Mouse (Mus musculus) embryonic stem cell, embryonic (primary cell): ENCODE data around the gene Psma3.

Experiments used
- CTCF ChIA-PET, 4 experiments: fragments of 300-600 bp in 2 of 4; fragments of 350-600 bp in 2 of 4; sonication (Branson Sonifier 250); formaldehyde crosslinking; loops; one replicate each; lab custom pipeline; 2022; ENCODE audit warnings: inconsistent platforms in 2 of 4; lab: Charles Lee
- POLR2A ChIA-PET, 4 experiments: fragments of 300-600 bp in 2 of 4; fragments of 350-600 bp in 2 of 4; sonication (Branson Sonifier 250); formaldehyde crosslinking; loops; one replicate each; lab custom pipeline; 2022; ENCODE audit warnings: antibody characterized with exemption in 4 of 4, inconsistent platforms in 1 of 4; lab: Charles Lee

The Psma3 gene

GRCm38 (mm10) chr12:70974441-70975266 is at the start of gene Psma3:
Psma3 (plus strand) TSS chr12:70974621.
- CTCF ChIA-PET = interaction anchor here (0.6 to 2.0 kb wide), 9 partner anchors 15 to 803 kb away, joined by 3 to 13 read pairs (median 5); no protein-coding TSS in a partner anchor
- POLR2A ChIA-PET = interaction anchor here (0.5 to 4.7 kb wide), 89 partner anchors 9 to 1844 kb away, joined by 3 to 112 read pairs (median 5); partner anchors contain the start of genes Arid4a (in 4 of the 4), 2700049A03Rik (in 3 of the 4), Timm9 (in 3 of the 4) and Actr10 (in 1 of the 4)

DNA sequence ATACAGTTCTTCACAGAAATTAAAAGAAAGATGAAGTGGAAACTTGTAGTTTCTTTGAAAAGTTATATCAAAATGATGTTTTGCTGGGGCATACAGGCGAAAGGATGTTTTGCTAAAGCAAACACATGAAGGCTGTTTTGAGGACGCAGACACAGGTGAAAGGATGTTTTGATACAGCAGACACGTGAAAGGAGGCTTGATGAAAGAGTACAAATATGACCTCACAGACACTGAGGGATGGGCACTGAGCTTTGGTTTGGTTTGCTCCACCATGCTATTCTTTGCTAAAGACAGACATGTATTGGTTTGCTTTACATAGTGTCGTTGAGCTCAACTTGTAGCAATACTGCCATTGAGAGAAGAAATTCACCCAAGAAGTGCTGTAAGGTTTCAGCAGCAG is 44.6 kb upstream of the Psma3 start:
- ChIA-PET POLR2A (interaction anchor here in 1 of 4 experiments (0.8 kb wide), 1 partner anchor 679 kb away, joined by 3 read pairs; no protein-coding TSS in a partner anchor), CTCF (interaction anchor here in 2 of 4 experiments (0.6 to 1.6 kb wide), 5 partner anchors 16 to 634 kb away, joined by 3 to 9 read pairs (median 6); no protein-coding TSS in a partner anchor)

DNA sequence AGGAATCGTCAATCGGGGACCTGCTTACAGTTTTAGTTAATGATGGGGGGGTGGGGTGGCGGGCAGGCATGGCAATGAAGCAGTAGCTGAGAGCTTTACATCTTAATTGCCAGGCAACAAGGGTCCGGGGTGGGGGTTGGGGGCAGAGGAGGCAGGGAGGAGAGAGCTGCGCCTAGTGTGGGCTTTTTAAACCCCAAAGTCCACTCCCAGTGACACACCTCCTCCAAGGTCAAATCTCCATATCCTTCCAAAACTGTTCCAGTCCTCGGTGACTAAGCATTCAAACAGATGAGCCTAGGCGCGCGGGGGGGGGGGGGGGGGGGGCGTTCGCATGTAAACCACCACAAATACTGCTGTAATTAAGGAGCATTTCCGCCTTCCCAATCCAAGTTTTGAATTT is 37.3 kb upstream of the Psma3 start:
- POLR2A ChIA-PET = interaction anchor here in 3 of 4 experiments (0.7 to 2.4 kb wide), 5 partner anchors 13 to 759 kb away, joined by 3 to 11 read pairs (median 5); partner anchors contain the start of genes Arid4a (in 1 of the 3) and Psma3 (in 1 of the 3)
- CTCF ChIA-PET = interaction anchor here in 1 of 4 experiments (0.6 kb wide), 1 partner anchor 604 kb away, joined by 3 read pairs; no protein-coding TSS in a partner anchor

- ChIA-PET CTCF (interaction anchor here in 2 of 4 experiments (0.6 to 0.7 kb wide), 2 partner anchors 203 to 442 kb away, joined by 3 read pairs; no protein-coding TSS in a partner anchor), POLR2A (interaction anchor here in 2 of 4 experiments (0.6 to 2.4 kb wide), 15 partner anchors 9 to 711 kb away, joined by 3 to 11 read pairs (median 4); partner anchors contain the start of genes Arid4a (in 1 of the 2), Psma3 (in 1 of the 2) and Tmx1 (in 1 of the 2))
Observed at GRCm38 (mm10) chr12:70937571-70938384, 36.6 kb upstream of the Psma3 start, which contains the start of gene Actr10. Actr10 (plus strand) TSS chr12:70937857.

DNA sequence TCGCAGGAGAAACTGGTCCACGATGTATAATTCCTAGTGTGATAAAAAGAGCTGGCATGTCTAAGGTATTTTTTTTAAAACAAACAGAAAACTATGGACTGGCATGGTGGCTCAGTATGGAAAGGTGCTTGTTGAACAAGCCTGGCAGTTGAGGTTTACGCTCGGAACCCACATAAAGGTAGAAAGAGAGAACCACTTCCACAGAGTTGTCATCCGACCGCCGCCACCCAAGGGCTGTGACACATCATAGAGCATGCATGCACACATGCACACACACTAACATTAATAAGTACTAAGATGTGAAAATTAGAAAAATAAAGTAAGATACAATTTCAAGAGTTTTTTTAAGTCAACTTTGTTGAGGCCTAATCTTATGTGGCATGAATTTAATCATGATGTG is 33.6 kb upstream of the Psma3 start:
- ChIA-PET CTCF (no interaction called here), POLR2A (no interaction called here)

GRCm38 (mm10) chr12:70944181-70944580 is 30.2 kb upstream of the Psma3 start:
- POLR2A ChIA-PET = interaction anchor here in 1 of 4 experiments (1.3 kb wide), 1 partner anchor 72 kb away, joined by 3 read pairs; the partner anchor contains the start of gene Arid4a
- CTCF ChIA-PET = no interaction called here

DNA sequence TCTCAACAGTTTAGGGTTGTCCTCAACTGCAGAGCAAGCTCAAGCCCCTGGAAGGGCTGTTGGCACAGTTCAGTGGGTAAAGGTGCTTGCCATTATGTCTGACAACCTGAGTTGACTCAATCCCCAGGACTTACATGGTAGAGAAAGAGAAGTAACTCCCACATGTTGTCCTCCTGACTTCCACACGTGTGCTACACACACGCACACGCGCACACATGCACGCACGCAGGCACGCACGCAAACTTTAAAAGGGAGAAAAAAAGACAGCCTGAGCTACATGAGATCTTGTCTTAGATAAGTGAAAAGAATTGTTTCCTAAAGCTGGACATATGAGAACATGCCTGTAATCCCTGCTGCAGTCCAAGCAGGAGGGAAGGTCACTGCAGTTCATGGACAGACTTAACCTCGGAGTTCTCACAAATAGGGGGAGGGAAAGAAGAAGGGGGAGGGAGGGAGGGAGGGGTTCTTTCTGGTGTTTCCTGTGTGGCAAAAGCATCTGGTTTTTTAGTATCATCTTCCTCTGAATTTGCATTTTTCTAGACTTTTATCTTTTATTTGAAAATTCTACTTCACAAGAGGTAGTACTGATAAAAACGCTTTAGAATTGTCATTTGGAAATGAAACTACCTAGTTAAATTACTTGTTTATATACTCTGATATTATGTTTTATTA is 27.7 kb upstream of the Psma3 start:
- POLR2A ChIA-PET = interaction anchor here in 3 of 4 experiments (0.5 to 1.7 kb wide), 5 partner anchors 8 to 601 kb away, joined by 3 to 7 read pairs (median 4); partner anchors contain the start of genes Actr10 (in 1 of the 3) and Psma3 (in 1 of the 3)
- CTCF ChIA-PET = interaction anchor here in 1 of 4 experiments (0.5 kb wide), 1 partner anchor 50 kb away, joined by 8 read pairs; no protein-coding TSS in a partner anchor

GRCm38 (mm10) chr12:70958640-70959039 is 15.8 kb upstream of the Psma3 start:
- CTCF ChIA-PET = no interaction called here
- POLR2A ChIA-PET = interaction anchor here in 1 of 4 experiments (1.0 kb wide), 1 partner anchor 8 kb away, joined by 3 read pairs; no protein-coding TSS in a partner anchor

GRCm38 (mm10) chr12:70967581-70967980 is 6.8 kb upstream of the Psma3 start:
- CTCF ChIA-PET = interaction anchor here in 1 of 4 experiments (0.6 kb wide), 1 partner anchor 282 kb away, joined by 3 read pairs; no protein-coding TSS in a partner anchor
- POLR2A ChIA-PET = interaction anchor here in 3 of 4 experiments (0.6 to 4.7 kb wide), 11 partner anchors 11 to 364 kb away, joined by 3 to 55 read pairs (median 4); partner anchors contain the start of genes Arid4a (in 2 of the 3) and Actr10 (in 1 of the 3)

- POLR2A ChIA-PET = interaction anchor here in 2 of 4 experiments (0.7 to 4.7 kb wide), 17 partner anchors 7 to 169 kb away, joined by 3 to 55 read pairs (median 8); partner anchors contain the start of genes Arid4a (in 2 of the 2) and Actr10 (in 1 of the 2)
Observed at GRCm38 (mm10) chr12:70968141-70968790, 6.2 kb upstream of the Psma3 start.

DNA sequence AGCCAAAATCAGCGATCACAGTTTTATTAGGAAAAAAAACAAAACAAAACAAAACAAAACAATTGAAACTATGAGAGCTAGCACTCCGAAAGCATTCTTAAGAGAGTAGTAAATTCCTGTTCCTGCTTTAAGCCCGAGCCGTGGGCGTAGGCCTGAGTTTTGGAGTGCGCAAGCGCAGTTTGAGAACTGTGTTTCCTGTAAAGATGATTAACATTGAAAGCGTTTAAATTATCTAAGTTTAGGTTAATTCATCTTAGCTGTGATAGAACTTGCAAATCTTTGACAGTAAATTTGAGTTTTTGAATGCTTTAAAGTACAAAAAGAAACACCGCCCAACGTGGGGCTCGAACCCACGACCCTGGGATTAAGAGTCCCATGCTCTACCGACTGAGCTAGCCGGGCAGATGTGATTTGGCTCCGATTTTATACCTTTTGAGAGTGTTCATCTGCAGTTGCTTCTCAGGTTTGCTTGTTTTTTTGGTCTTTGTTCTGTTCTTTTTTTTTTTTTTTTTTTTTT is 5.6 kb upstream of the Psma3 start:
- ChIA-PET CTCF (interaction anchor here in 3 of 4 experiments (0.7 to 1.5 kb wide), 4 partner anchors 9 to 41 kb away, joined by 5 to 9 read pairs (median 8); no protein-coding TSS in a partner anchor), POLR2A (interaction anchor here in 2 of 4 experiments (0.7 to 4.7 kb wide), 17 partner anchors 8 to 169 kb away, joined by 3 to 55 read pairs (median 8); partner anchors contain the start of gene Arid4a (in 2 of the 2))

More at GRCm38 (mm10) chr12:70968141-70968790, 6.2 kb upstream of the Psma3 start:
- CTCF ChIA-PET = interaction anchor here in 2 of 4 experiments (0.7 to 1.0 kb wide), 2 partner anchors 8 to 36 kb away, joined by 5 to 9 read pairs; no protein-coding TSS in a partner anchor

DNA sequence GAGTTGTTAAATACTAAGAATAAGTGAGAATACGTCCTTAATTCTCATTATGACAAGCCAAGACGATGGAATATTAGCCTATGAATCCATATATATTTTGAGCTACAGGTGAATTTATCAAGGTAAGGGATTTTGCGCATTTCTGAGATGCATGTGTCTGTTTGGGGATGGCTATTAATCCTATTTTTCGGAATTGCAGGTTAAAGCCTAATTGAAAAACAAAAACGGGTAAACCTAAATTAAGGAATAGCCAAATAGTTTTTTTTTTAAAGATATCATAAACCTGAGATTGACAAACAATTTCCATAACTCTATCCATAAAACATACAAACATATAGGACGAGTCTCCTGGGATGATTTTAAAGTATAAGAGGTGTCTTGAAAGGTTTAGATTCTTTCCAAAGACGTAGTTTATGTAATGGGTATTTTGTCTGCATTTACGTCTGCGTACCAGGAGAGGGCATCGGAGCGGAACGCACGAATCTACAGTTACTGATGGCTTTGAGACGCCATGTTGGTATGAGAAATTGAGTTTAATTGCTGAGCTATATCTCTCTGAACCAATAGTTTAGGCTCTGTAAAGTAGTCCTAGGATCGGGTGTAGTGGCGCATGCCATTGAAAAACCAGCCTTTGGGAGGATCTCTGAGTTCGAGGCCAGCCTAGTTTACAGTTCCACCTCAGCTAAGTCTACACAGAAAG is 4.8 kb upstream of the Psma3 start:
- POLR2A ChIA-PET = interaction anchor here in 3 of 4 experiments (0.7 to 4.7 kb wide), 43 partner anchors 8 to 1811 kb away, joined by 3 to 55 read pairs (median 4); partner anchors contain the start of genes Arid4a (in 3 of the 3), 2700049A03Rik (in 2 of the 3), Timm9 (in 2 of the 3) and Jkamp (in 1 of the 3)
- CTCF ChIA-PET = interaction anchor here in 3 of 4 experiments (0.6 to 1.5 kb wide), 5 partner anchors 10 to 103 kb away, joined by 5 to 13 read pairs (median 7); no protein-coding TSS in a partner anchor

- ChIA-PET CTCF (interaction anchor here (0.6 to 2.0 kb wide), 6 partner anchors 16 to 479 kb away, joined by 5 to 13 read pairs (median 8); no protein-coding TSS in a partner anchor), POLR2A (interaction anchor here (0.5 to 4.7 kb wide), 73 partner anchors 9 to 1464 kb away, joined by 3 to 112 read pairs (median 5); partner anchors contain the start of genes 2700049A03Rik (in 3 of the 4), Arid4a (in 3 of the 4), Timm9 (in 3 of the 4) and Actr10 (in 1 of the 4))
Observed at GRCm38 (mm10) chr12:70973831-70974230, 590 bp upstream of the Psma3 start.

DNA sequence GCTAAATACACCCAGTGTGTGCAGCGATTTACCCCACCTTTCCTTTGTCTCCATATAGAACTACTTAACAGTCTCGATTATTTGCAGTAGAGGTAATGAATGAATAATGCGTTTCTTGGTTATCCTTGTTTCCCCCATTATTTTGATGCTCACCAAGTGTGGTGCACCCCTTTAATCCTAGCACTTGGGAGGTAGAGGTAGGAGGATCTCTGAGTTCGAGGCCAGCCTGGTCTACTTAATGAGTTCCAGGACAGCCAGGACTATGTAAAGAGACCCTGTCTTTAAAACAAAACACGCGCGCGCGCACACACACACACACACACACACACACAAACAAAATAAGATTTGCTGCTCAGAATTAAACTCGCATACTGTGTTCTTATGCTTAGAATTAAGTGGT is 985 bp downstream of the Psma3 start:
- POLR2A ChIA-PET = interaction anchor here (0.8 to 4.7 kb wide), 37 partner anchors 8 to 550 kb away, joined by 3 to 112 read pairs (median 6); partner anchors contain the start of genes Arid4a (in 4 of the 4), 2700049A03Rik (in 1 of the 4), Actr10 (in 1 of the 4) and Timm9 (in 1 of the 4)
- CTCF ChIA-PET = interaction anchor here in 1 of 4 experiments (2.0 kb wide), 1 partner anchor 98 kb away, joined by 13 read pairs; no protein-coding TSS in a partner anchor
